Mouse (Mus musculus): ENCODE data around the gene Fbxo33. TPM values are rescaled to one million over a fixed set of nuclear protein-coding genes. Genes with fewer than 3 reads are reported as not detected.
"Not testable (repeated sequence)": the region's sequence is repeated elsewhere in the genome, so short reads cannot be mapped to it uniquely, and the experiment has no call there.

The Fbxo33 gene
- polyA plus RNA-seq, 1 experiment from 2014 or later, result 10.4 TPM

DNA sequence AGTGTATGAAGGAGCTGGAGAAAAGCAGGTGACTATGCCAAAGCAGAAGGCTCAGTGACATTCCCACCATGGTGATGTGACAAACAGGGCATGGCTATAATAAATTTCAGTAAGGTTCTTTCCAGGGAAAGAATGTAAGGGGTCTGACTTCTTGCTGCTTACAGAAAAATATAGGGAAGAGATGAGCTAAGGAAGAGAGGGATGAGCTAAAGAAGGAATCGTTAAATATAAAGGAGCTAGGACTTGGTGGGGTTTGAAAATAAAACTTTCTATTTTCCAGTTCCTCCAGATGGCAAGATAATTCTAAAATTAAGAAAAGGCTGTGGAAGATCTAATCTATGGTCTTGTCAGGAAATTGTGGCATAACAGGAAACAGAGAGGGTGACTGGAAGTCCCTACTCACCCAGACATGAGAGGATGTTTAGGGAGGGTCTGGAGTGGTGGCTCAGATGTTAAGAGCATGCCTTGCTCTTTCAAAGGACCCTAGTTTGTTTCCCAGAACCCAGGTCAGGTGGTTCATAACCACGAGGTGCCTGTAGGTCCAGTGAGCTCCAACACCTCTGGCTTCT lies 30.8 kb upstream of the Fbxo33 start:
- WGBS, result 79% methylated on average over 2 of the region's 2 CpGs
- Histone ChIP-seq H3K4me1 (ENCODE audit: insufficient read depth) (no peaks in the 10 kb centered on the region), H3K4me2 (no peak overlapping the region), H3K9me3 (ENCODE audit: low read depth, low read length) (no peaks in the 10 kb centered on the region), H3K9ac (no peak overlapping the region), H3K36me3 (ENCODE audit: insufficient read depth) (no peaks in the 10 kb centered on the region), H3K4me3 (ENCODE audit: low read depth, low read length) (no peak overlapping the region), H3K27me3 (ENCODE audit: insufficient read depth, low read length) (no peaks in the 10 kb centered on the region), H3K27ac (ENCODE audit: low read depth) (no peak overlapping the region)
- ATAC-seq (ENCODE audit: insufficient read depth) (no peak), DNase-seq (no peak)
- no peak for TF ChIP-seq CTCF (IDR thresholded peaks at IDR 0.05; ENCODE audit: low read depth)

- no peak for ATAC-seq (ENCODE audit: insufficient read depth)
- Histone ChIP-seq H3K9me3 (ENCODE audit: low read depth, low read length) (no peaks in the 10 kb centered on the region), H3K36me3 (ENCODE audit: insufficient read depth) (no peaks in the 10 kb centered on the region), H3K4me2 (no peak overlapping the region), H3K27me3 (ENCODE audit: insufficient read depth, low read length) (no peaks in the 10 kb centered on the region), H3K27ac (ENCODE audit: low read depth) (no peak overlapping the region), H3K9ac (no peak overlapping the region), H3K4me3 (ENCODE audit: low read depth, low read length) (no peak overlapping the region), H3K4me1 (ENCODE audit: insufficient read depth) (no peaks in the 10 kb centered on the region)
- no peak for TF ChIP-seq CTCF (IDR thresholded peaks at IDR 0.05; ENCODE audit: low read depth)
- 71% methylated on average over 1 of the region's 1 CpGs for WGBS
- DNase-seq, result no peak
Measured at GRCm38 (mm10) chr12:59248969-59249368, 29.4 kb upstream of the Fbxo33 start.

DNA sequence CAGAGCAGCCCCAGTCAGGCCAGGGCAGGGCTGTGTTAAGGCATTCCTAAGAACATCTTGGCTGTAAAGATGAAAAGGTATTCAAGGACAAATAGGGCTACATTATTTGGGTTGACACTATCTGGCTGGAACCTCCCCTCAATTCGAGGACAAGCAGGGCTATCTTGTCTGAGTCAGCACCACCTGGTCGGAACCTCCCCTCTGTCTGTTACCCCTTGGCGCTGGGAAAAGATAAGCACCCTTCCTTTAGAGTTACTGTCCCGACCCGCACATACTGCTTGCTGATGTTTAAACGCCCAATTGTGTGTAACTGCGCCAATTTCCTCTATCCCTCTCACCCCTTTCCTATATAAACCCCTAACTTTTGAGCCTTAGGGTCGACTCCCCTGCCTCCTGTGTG lies 21.5 kb upstream of the Fbxo33 start:
- H3K4me3 ChIP-seq (ENCODE audit: low read depth, low read length); H3K27ac ChIP-seq (ENCODE audit: low read depth); H3K36me3 ChIP-seq (ENCODE audit: insufficient read depth); DNase-seq; H3K27me3 ChIP-seq (ENCODE audit: insufficient read depth, low read length); H3K4me2 ChIP-seq; H3K9ac ChIP-seq; H3K4me1 ChIP-seq (ENCODE audit: insufficient read depth); ATAC-seq (ENCODE audit: insufficient read depth); H3K9me3 ChIP-seq (ENCODE audit: low read depth, low read length): not testable (repeated sequence)
- 80% methylated on average over 8 of the region's 8 CpGs for WGBS

- Histone ChIP-seq H3K4me2 (no peak overlapping the region), H3K36me3 (ENCODE audit: insufficient read depth) (no peaks in the 10 kb centered on the region), H3K9me3 (ENCODE audit: low read depth, low read length) (no peaks in the 10 kb centered on the region), H3K27ac (ENCODE audit: low read depth) (no peak overlapping the region), H3K9ac (no peak overlapping the region), H3K27me3 (ENCODE audit: insufficient read depth, low read length) (no peaks in the 10 kb centered on the region), H3K4me3 (ENCODE audit: low read depth, low read length) (no peak overlapping the region), H3K4me1 (ENCODE audit: insufficient read depth) (no peaks in the 10 kb centered on the region)
- DNase-seq (no peak), ATAC-seq (ENCODE audit: insufficient read depth) (no peak)
- TF ChIP-seq CTCF (IDR thresholded peaks at IDR 0.05; ENCODE audit: low read depth), result no peak
- 82% methylated on average over 5 of the region's 5 CpGs for WGBS
Measured at GRCm38 (mm10) chr12:59238434-59238833, 18.9 kb upstream of the Fbxo33 start.

- ATAC-seq (ENCODE audit: insufficient read depth) (no peak), DNase-seq (no peak)
- Histone ChIP-seq H3K27me3 (ENCODE audit: insufficient read depth, low read length) (no peaks in the 10 kb centered on the region), H3K4me1 (ENCODE audit: insufficient read depth) (no peaks in the 10 kb centered on the region), H3K4me2 (no peak overlapping the region), H3K9ac (no peak overlapping the region), H3K27ac (ENCODE audit: low read depth) (no peak overlapping the region), H3K36me3 (ENCODE audit: insufficient read depth) (no peaks in the 10 kb centered on the region), H3K4me3 (ENCODE audit: low read depth, low read length) (no peak overlapping the region), H3K9me3 (ENCODE audit: low read depth, low read length) (no peaks in the 10 kb centered on the region)
- no peak for TF ChIP-seq CTCF (IDR thresholded peaks at IDR 0.05; ENCODE audit: low read depth)
- 87% methylated on average over 5 of the region's 5 CpGs for WGBS
Measured at GRCm38 (mm10) chr12:59228401-59228800, 8.9 kb upstream of the Fbxo33 start.

GRCm38 (mm10) chr12:59218640-59219321 lies 744 bp downstream of the Fbxo33 start:
- Histone ChIP-seq H3K9ac (peak overlapping the region; percentile 77), H3K27me3 (ENCODE audit: insufficient read depth, low read length) (no peaks in the 10 kb centered on the region), H3K4me1 (ENCODE audit: insufficient read depth) (peaks cover 5% of the 10 kb centered on the region; the same call in 1 of the 2 replicates), H3K36me3 (ENCODE audit: insufficient read depth) (no peaks in the 10 kb centered on the region), H3K4me3 (ENCODE audit: low read depth, low read length) (peak overlapping the region; percentile 88), H3K27ac (ENCODE audit: low read depth) (peak overlapping the region; percentile 96), H3K9me3 (ENCODE audit: low read depth, low read length) (no peaks in the 10 kb centered on the region), H3K4me2 (peak overlapping the region; percentile 86)
- DNase-seq (no peak), ATAC-seq (ENCODE audit: insufficient read depth) (peak; percentile 0; the same call in 1 of the 2 replicates)
- WGBS, result 2% methylated on average over 54 of the region's 69 CpGs
- TF ChIP-seq CTCF (IDR thresholded peaks at IDR 0.05; ENCODE audit: low read depth), result no peak

GRCm38 (mm10) chr12:59217331-59217730 lies 2.2 kb downstream of the Fbxo33 start:
- no peak overlapping the region for H3K27ac ChIP-seq (ENCODE audit: low read depth)
- no peak overlapping the region for H3K9ac ChIP-seq
- H3K4me1 ChIP-seq (ENCODE audit: insufficient read depth), result peaks cover 5% of the 10 kb centered on the region; the same call in 1 of the 2 replicates
- no peak for DNase-seq
- H3K4me3 ChIP-seq (ENCODE audit: low read depth, low read length), result no peak overlapping the region
- H3K4me2 ChIP-seq, result peak overlapping the region; percentile 86
- H3K27me3 ChIP-seq (ENCODE audit: insufficient read depth, low read length), result no peaks in the 10 kb centered on the region
- no peaks in the 10 kb centered on the region for H3K9me3 ChIP-seq (ENCODE audit: low read depth, low read length)
- no peak for ATAC-seq (ENCODE audit: insufficient read depth)
- TF ChIP-seq CTCF (IDR thresholded peaks at IDR 0.05; ENCODE audit: low read depth), result no peak
- WGBS, result 83% methylated on average over 3 of the region's 3 CpGs
- no peaks in the 10 kb centered on the region for H3K36me3 ChIP-seq (ENCODE audit: insufficient read depth)
